Mouse (Mus musculus): ENCODE data around the gene Qk. TPM values are rescaled to one million over a fixed set of nuclear protein-coding genes. Genes with fewer than 3 reads are reported as not detected.

Qk gene
- polyA plus RNA-seq, 1 experiment from 2014 or later, result 19.1 TPM

DNA sequence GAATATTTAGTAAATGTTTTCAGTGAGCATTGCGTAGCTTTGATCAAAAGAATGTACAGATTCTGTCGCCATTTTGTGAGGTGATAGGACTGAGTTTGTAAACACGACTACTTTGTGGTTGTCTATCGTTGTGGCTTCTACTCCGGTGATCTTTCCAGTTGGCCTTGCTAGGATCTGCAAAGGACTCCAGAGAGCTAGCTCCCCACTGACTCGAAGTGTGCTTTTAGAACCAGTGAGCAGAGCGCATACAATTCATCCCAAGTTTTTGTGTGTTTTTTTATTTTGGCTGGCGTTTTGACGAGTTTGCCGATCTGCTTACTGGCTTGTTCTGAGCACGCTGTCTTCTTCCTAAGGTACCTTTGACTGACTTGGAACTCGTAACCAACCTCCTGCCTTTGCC is 16.9 kb upstream of the Qk start:
- no peak for ATAC-seq (ENCODE audit: insufficient read depth, low FRiP score, low read depth)
- WGBS, result 89% methylated on average over 12 of the region's 12 CpGs
- no peaks in the 10 kb centered on the region for H3K9me3 ChIP-seq
- no peaks in the 10 kb centered on the region for H3K36me3 ChIP-seq
- H3K27me3 ChIP-seq (replicated peaks), result no peaks in the 10 kb centered on the region
- 0 out of 2 replicates have a peak, but pooled peaks cover 4% of the 10 kb centered on the region for H3K4me1 ChIP-seq
- H3K9ac ChIP-seq, result no peak overlapping the region
- H3K27ac ChIP-seq, result no peak overlapping the region
- no peak overlapping the region for H3K4me3 ChIP-seq (replicated peaks)
- H3K4me2 ChIP-seq, result no peak overlapping the region

DNA sequence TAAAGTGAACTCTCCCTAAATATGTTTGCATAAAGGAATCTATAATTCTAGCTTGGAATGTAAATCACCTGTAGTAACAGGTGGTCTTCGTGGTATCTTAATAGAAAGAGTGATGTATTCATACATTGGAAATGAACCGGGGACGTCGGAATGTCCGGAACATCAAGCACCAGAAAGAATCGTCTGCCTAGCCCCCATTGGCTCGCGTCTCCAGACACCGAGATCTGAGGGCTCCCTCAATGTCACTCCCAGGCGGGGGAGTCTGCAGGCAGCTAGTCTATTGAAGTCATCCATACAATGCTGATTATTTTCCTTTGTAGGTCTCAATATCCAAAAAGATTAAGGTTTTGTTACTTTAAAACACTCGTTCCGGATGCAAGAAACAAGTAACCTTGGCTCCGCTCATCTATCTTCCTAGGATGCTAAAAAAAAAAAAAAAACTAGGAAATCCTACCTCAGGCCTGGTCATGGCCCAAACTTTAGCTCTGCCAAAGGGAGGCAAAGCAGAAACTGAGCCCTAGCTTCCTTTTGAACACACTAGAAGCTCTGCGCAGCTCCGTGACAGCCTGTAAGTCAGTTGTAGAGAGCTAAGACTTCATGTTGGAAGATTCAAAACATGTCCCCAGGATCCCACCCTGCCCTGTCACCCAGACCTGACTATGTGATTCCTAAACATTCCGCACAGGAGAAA is 16.3 kb upstream of the Qk start:
- Histone ChIP-seq H3K4me1 (0 out of 2 replicates have a peak, but pooled peaks cover 4% of the 10 kb centered on the region), H3K4me3 (replicated peaks) (peak overlapping the region; percentile 42), H3K27ac (no peak overlapping the region), H3K9me3 (no peaks in the 10 kb centered on the region), H3K27me3 (replicated peaks) (no peaks in the 10 kb centered on the region), H3K36me3 (no peaks in the 10 kb centered on the region), H3K4me2 (peak overlapping the region; percentile 70), H3K9ac (no peak overlapping the region)
- no peak for ATAC-seq (ENCODE audit: insufficient read depth, low FRiP score, low read depth)
- WGBS, result 30% methylated on average over 16 of the region's 16 CpGs

DNA sequence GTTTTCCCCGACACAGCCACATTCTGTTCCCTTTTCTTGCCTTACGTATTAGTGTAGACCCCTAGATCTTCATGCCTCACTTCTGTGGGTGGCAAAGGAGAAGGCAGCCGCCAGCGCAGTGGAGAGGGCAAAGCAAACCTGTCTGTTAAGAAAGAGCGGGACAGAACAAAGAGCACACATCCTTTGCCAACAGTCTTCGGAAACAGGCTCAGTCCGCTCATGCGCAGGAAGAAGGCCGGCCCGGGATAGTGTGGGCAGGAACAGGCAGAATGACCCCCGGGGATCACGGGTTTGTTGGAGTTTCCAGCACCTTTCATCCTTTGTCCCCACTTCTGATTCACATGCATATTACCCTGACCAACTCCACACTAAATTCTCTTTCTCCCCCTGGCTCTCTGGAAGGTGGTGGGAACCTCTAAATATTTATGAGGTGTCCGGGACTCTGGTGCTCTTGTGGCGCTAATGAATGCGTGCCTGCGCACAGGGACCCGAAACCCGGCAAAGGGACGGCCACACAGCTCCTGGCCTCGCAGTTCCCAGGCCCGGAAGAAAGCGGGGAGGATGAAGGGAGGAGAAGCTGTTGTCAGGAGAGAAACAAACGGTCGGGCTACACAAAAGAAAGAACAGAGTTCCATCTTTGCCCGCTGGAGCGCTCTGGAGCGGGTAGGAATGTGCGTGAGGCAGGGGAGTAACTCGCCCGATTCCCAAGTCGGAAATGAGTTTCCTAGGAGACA is 15.5 kb upstream of the Qk start:
- peak overlapping the region; percentile 70 for H3K4me2 ChIP-seq
- H3K4me3 ChIP-seq (replicated peaks), result peak overlapping the region; percentile 42
- peak overlapping the region; percentile 22; the same call in 1 of the 2 replicates for H3K9ac ChIP-seq
- H3K9me3 ChIP-seq, result no peaks in the 10 kb centered on the region
- 0 out of 2 replicates have a peak, but pooled peaks cover 4% of the 10 kb centered on the region for H3K4me1 ChIP-seq
- H3K27ac ChIP-seq, result peak overlapping the region; percentile 79
- WGBS, result 1% methylated on average over 31 of the region's 31 CpGs
- H3K27me3 ChIP-seq (replicated peaks), result no peaks in the 10 kb centered on the region
- H3K36me3 ChIP-seq, result no peaks in the 10 kb centered on the region
- peak; percentile 70; the same call in 1 of the 2 replicates for ATAC-seq (ENCODE audit: insufficient read depth, low FRiP score, low read depth)

DNA sequence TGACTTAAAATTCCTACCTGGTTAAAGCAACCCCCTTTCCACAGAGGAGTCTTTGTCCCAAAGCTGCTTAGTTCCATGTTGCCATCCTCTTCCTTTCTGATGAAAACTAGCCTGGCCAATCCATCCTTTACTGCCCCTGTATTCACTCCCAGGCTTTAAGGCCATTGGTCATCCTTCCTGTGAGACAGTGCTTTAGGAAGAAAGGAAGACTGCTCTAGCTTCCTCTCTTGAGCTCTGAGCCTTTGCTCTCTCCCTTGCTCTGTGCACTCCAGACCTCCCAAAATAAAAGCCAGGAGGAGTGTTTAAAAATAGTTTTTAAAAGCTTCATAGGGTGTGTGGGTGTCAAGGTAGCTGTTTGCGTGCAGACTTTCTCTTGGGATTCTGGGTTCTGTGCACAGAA is 14.8 kb upstream of the Qk start:
- no peak overlapping the region for H3K27ac ChIP-seq
- no peak for ATAC-seq (ENCODE audit: insufficient read depth, low FRiP score, low read depth)

DNA sequence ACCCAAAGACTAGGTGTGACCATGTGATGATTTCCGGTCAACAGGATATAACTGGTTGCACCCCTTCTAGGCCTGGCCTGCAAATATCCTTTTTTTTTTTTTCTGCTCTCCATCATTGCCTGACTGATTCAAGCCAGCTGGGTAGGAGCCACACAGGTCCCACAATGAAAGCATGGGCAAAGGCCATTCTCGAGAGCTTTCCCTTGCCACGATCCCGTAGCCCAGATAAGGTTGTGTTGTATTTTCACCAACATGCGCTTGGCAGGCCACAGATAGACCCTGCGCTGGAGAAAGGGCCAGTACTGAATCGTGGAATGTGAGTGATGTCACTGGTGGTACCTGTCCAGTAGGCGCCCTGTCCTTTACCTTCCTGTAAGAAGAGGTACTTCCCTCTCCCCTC is 13.7 kb upstream of the Qk start:
- no peak overlapping the region for H3K4me3 ChIP-seq (replicated peaks)
- no peak overlapping the region for H3K4me2 ChIP-seq
- H3K27ac ChIP-seq, result no peak overlapping the region
- no peaks in the 10 kb centered on the region for H3K9me3 ChIP-seq
- no peak overlapping the region for H3K9ac ChIP-seq
- no peaks in the 10 kb centered on the region for H3K36me3 ChIP-seq
- no peaks in the 10 kb centered on the region for H3K27me3 ChIP-seq (replicated peaks)
- H3K4me1 ChIP-seq, result 0 out of 2 replicates have a peak, but pooled peaks cover 4% of the 10 kb centered on the region
- ATAC-seq (ENCODE audit: insufficient read depth, low FRiP score, low read depth), result no peak
- WGBS, result 91% methylated on average over 8 of the region's 8 CpGs

More for the DNA sequence above, 14.8 kb upstream of the Qk start:
- Histone ChIP-seq H3K9me3 (no peaks in the 10 kb centered on the region), H3K4me3 (replicated peaks) (peak overlapping the region; percentile 42), H3K36me3 (no peaks in the 10 kb centered on the region), H3K27me3 (replicated peaks) (no peaks in the 10 kb centered on the region), H3K4me2 (peak overlapping the region; percentile 70), H3K9ac (peak overlapping the region; percentile 22; the same call in 1 of the 2 replicates), H3K4me1 (0 out of 2 replicates have a peak, but pooled peaks cover 4% of the 10 kb centered on the region)
- WGBS, result 31% methylated on average over 1 of the region's 1 CpGs

DNA sequence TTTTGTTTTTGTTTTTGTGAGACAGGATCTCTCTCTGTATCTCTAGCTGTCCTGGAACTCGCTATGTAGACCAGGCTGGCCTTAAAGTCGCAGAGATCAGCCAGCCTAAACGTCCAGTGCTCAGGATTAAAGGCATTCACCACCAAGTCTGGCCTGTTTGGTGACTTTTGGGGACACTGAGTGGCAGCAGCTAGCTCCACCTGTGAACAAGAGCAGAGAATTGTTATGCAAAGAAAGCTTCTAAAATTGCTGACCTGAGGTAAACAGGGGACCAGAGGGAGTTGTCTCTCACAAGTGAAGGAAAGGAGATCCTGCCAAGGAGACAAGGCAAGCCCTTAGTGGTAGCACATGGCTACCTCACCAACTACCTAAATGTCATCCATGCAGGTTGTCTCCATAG is 12.5 kb upstream of the Qk start:
- Histone ChIP-seq H3K9me3 (no peaks in the 10 kb centered on the region), H3K4me2 (no peak overlapping the region), H3K9ac (no peak overlapping the region), H3K36me3 (no peaks in the 10 kb centered on the region), H3K27me3 (replicated peaks) (no peaks in the 10 kb centered on the region), H3K27ac (no peak overlapping the region), H3K4me1 (0 out of 2 replicates have a peak, but pooled peaks cover 4% of the 10 kb centered on the region), H3K4me3 (replicated peaks) (no peak overlapping the region)
- 64% methylated on average over 3 of the region's 3 CpGs for WGBS
- no peak for ATAC-seq (ENCODE audit: insufficient read depth, low FRiP score, low read depth)

DNA sequence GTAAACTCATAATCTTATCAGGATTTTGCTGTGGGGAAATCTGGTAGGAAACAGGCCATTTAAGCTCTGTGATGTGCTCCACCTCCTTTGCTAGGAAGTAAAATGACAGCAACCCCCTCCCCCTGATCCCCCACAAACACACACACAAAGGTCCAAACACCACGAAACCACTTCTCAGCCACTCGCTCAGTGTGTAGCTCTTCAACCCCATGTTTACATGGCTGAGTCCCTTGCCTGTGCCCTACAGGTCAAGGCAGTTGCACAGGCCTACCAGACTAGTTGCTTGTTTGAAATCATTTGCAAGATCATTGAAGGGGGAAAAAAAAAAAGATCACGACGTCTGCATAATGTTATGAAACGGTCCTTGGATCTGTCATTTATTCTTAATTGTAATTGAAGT is 9.8 kb upstream of the Qk start:
- WGBS, result 53% methylated on average over 5 of the region's 5 CpGs
- no peaks in the 10 kb centered on the region for H3K27me3 ChIP-seq (replicated peaks)
- H3K36me3 ChIP-seq, result no peaks in the 10 kb centered on the region
- no peak overlapping the region for H3K4me3 ChIP-seq (replicated peaks)
- H3K27ac ChIP-seq, result no peak overlapping the region
- H3K9ac ChIP-seq, result no peak overlapping the region
- H3K4me2 ChIP-seq, result no peak overlapping the region
- H3K4me1 ChIP-seq, result 0 out of 2 replicates have a peak, but pooled peaks cover 2% of the 10 kb centered on the region
- no peaks in the 10 kb centered on the region for H3K9me3 ChIP-seq
- ATAC-seq (ENCODE audit: insufficient read depth, low FRiP score, low read depth), result no peak

DNA sequence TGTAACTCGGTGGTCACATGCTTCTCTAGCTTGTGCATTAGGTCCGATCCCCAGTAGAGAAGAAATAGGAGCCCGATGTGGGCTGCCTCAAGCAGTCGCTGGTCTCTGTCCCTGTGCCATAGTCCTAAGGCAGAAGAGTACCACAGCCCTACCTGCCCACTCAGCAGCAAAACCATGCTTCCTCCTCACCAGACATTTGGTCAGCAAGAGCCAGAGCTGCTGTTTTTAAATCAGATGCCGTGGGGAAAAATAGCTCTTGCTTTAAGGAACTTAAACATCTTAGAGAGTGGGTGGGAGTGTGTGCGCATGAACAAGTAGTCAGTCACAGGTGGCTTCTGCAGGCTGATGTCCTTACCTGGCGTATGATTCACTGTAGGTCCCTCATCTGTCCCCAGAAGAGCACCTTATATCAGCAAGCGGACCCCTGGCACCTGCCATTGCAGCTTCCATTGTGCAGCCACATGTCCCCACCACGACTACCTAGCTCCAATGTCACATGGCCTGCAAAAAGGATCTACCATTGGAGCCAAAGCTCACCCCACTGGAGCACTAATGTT is 9.0 kb upstream of the Qk start:
- 89% methylated on average over 9 of the region's 9 CpGs for WGBS
- H3K36me3 ChIP-seq, result no peaks in the 10 kb centered on the region
- no peaks in the 10 kb centered on the region for H3K27me3 ChIP-seq (replicated peaks)

DNA sequence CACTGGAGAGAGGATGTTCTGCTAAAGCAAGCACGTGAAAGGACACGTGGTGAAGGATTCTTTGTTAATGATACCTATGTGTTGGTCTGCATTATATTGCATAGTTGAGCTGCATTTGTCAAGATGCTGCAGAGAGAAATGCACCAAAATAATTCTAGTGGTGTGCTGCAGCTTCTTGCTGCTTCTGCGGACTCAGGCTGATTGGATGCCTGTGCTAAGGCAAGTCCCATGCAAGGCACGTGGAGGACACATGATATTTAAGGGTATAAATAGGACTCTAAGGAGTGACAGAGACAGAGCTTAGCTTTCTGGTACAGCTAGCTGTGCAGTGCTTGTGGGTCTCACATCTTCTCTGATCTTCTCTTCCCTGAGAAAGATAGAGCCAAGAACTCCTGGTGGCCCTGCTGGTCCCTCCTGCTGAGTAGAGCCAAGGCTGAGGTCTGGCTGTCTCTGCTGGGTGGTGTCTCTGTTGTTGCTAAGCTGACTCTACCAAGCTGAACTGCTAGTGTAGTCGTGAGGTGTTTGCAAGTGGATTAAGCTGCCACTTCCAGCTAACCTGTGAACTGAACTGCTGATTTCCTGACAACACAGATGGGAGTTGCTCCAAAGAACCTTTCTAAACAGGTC is 8.0 kb upstream of the Qk start:
- ATAC-seq (ENCODE audit: insufficient read depth, low FRiP score, low read depth), result no peak
- Histone ChIP-seq H3K4me2 (no peak overlapping the region), H3K27ac (no peak overlapping the region), H3K4me3 (replicated peaks) (no peak overlapping the region), H3K4me1 (no peaks in the 10 kb centered on the region), H3K9me3 (no peaks in the 10 kb centered on the region), H3K36me3 (no peaks in the 10 kb centered on the region), H3K27me3 (replicated peaks) (no peaks in the 10 kb centered on the region), H3K9ac (no peak overlapping the region)
- WGBS, result 69% methylated on average over 5 of the region's 5 CpGs

More for the DNA sequence above, 9.0 kb upstream of the Qk start:
- no peak overlapping the region for H3K9ac ChIP-seq
- no peak overlapping the region for H3K4me2 ChIP-seq
- no peaks in the 10 kb centered on the region for H3K4me1 ChIP-seq
- H3K27ac ChIP-seq, result no peak overlapping the region
- no peak overlapping the region for H3K4me3 ChIP-seq (replicated peaks)
- no peak for ATAC-seq (ENCODE audit: insufficient read depth, low FRiP score, low read depth)
- no peaks in the 10 kb centered on the region for H3K9me3 ChIP-seq

DNA sequence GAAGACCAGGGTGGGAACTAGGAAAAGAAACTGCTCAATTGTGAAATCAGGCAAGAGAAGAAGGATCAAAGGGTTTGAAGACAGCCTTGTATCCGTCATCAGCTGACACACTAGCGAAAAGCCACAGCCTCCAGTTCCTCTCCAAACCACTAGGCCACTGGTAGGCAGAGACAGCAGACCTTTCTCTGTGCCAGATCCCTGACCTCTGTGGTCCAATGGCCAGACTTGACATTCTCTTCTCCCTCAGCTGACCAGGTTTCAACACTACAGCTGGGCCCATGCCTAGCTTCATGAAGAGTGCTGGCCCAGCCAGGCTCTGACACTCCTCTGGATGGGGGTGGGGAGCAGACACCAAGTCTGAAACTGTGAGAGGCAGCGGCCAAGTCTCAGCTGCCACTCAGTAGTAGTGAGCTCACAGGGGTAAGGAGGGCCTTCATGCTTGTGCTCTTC is 7.0 kb upstream of the Qk start:
- no peaks in the 10 kb centered on the region for H3K27me3 ChIP-seq (replicated peaks)
- ATAC-seq (ENCODE audit: insufficient read depth, low FRiP score, low read depth), result no peak

DNA sequence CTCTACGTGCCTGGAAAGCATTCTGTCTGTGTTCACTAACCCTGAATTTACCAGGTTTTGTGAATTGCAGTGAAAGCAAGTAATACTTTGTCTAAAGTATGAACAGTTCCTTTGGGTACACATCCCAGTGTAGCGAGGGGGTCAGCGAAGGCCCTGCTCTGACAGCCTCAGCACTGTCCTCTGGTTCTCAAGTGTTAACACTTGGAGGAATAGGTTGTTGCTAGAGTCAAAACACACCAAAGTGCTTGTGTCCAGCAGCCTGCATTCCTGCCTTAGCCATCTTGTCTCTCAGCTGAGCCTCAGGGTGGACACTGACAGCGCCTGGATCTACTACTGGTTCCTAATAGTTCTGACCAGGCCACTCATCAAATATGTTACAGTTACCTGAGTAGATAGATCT is 6.3 kb upstream of the Qk start:
- 95% methylated on average over 4 of the region's 4 CpGs for WGBS
- H3K9ac ChIP-seq, result no peak overlapping the region
- no peaks in the 10 kb centered on the region for H3K36me3 ChIP-seq
- H3K27ac ChIP-seq, result no peak overlapping the region
- H3K4me2 ChIP-seq, result no peak overlapping the region
- H3K4me3 ChIP-seq (replicated peaks), result no peak overlapping the region
- no peaks in the 10 kb centered on the region for H3K4me1 ChIP-seq
- no peak for ATAC-seq (ENCODE audit: insufficient read depth, low FRiP score, low read depth)
- no peaks in the 10 kb centered on the region for H3K9me3 ChIP-seq
- no peaks in the 10 kb centered on the region for H3K27me3 ChIP-seq (replicated peaks)

More for the DNA sequence above, 7.0 kb upstream of the Qk start:
- Histone ChIP-seq H3K27ac (no peak overlapping the region), H3K4me2 (no peak overlapping the region), H3K4me3 (replicated peaks) (no peak overlapping the region), H3K9me3 (no peaks in the 10 kb centered on the region), H3K36me3 (no peaks in the 10 kb centered on the region), H3K4me1 (no peaks in the 10 kb centered on the region), H3K9ac (no peak overlapping the region)
- WGBS, result 70% methylated on average over 3 of the region's 3 CpGs

All from stomach, embryonic 15.5 days (tissue).